Mouse (Mus musculus): ENCODE measurements around the gene Hist1h4a.
A peak's percentile ranks its signal among the peaks of the same experiment; 100 is the strongest.
"Not testable (repeated sequence)": the region's sequence is repeated elsewhere in the genome, so short reads cannot be mapped to it uniquely, and the experiment has no call there.

The Hist1h4a gene

GRCm38 (mm10) chr13:23743215-23743614 lies 17.8 kb downstream of the Hist1h4a start:
- no peak for DNase-seq (ENCODE audit: low spot score in 2 of 2)

GRCm38 (mm10) chr13:23742007-23742406 lies 19.0 kb downstream of the Hist1h4a start:
- DNase-seq (ENCODE audit: low spot score in 2 of 2), result no peak

GRCm38 (mm10) chr13:23740910-23741309 lies 20.1 kb downstream of the Hist1h4a start:
- no peak for DNase-seq (ENCODE audit: low spot score in 2 of 2)

- no peak for DNase-seq (ENCODE audit: low spot score in 2 of 2)
These were observed 20.7 kb downstream of the Hist1h4a start for GRCm38 (mm10) chr13:23740256-23740840.

GRCm38 (mm10) chr13:23739922-23740252 lies 21.1 kb downstream of the Hist1h4a start:
- no peak for DNase-seq (ENCODE audit: low spot score in 2 of 2)

- peak; percentile 93 to 97 for DNase-seq (ENCODE audit: low spot score in 2 of 2)
These were observed 21.7 kb downstream of the Hist1h4a start for GRCm38 (mm10) chr13:23739069-23739921.

GRCm38 (mm10) chr13:23738677-23739068 lies 22.4 kb downstream of the Hist1h4a start, which contains the start of gene Hist1h1c:
Gene Hist1h1c (plus strand): TSS chr13:23738808.
- peak in 1 of 2 experiments; percentile 91 for DNase-seq (ENCODE audit: low spot score in 2 of 2)

- DNase-seq (ENCODE audit: low spot score in 2 of 2), result no peak
These were observed 23.0 kb downstream of the Hist1h4a start for GRCm38 (mm10) chr13:23738041-23738440.

- no peak for DNase-seq (ENCODE audit: low spot score in 2 of 2)
These were observed 23.9 kb downstream of the Hist1h4a start for GRCm38 (mm10) chr13:23737091-23737490.

GRCm38 (mm10) chr13:23732156-23732804 lies 28.8 kb downstream of the Hist1h4a start:
- peak in 1 of 2 experiments; percentile 38 for DNase-seq (ENCODE audit: low spot score in 2 of 2)

- no peak for DNase-seq (ENCODE audit: low spot score in 2 of 2)
These were observed 30.6 kb downstream of the Hist1h4a start for GRCm38 (mm10) chr13:23730479-23730878.

GRCm38 (mm10) chr13:23729706-23730105 lies 31.3 kb downstream of the Hist1h4a start:
- DNase-seq (ENCODE audit: low spot score in 2 of 2), result no peak

- DNase-seq (ENCODE audit: low spot score in 2 of 2), result no peak
These were observed 31.9 kb downstream of the Hist1h4a start for GRCm38 (mm10) chr13:23729192-23729525.

- DNase-seq (ENCODE audit: low spot score in 2 of 2), result no peak
These were observed 32.4 kb downstream of the Hist1h4a start for GRCm38 (mm10) chr13:23728472-23729191.

- DNase-seq (ENCODE audit: low spot score in 2 of 2), result no peak
These were observed 35.8 kb downstream of the Hist1h4a start for GRCm38 (mm10) chr13:23725213-23725612.

- no peak for DNase-seq (ENCODE audit: low spot score in 2 of 2)
These were observed 36.8 kb downstream of the Hist1h4a start for GRCm38 (mm10) chr13:23724239-23724638.

- DNase-seq (ENCODE audit: low spot score in 2 of 2), result not testable (repeated sequence)
These were observed 43.3 kb downstream of the Hist1h4a start for GRCm38 (mm10) chr13:23717593-23718245.

- no peak for DNase-seq (ENCODE audit: low spot score in 2 of 2)
These were observed 43.9 kb downstream of the Hist1h4a start for GRCm38 (mm10) chr13:23717176-23717575.

GRCm38 (mm10) chr13:23716261-23717042 lies 44.6 kb downstream of the Hist1h4a start:
- DNase-seq (ENCODE audit: low spot score in 2 of 2), result no peak

Data from left cerebral cortex, adult 9 months (tissue).